Mouse (Mus musculus) testis, adult 2 months (tissue): Measurements from ENCODE around the gene Fkbp5. TPM values are rescaled to one million over a fixed set of nuclear protein-coding genes. Genes with fewer than 3 reads are reported as not detected.

Experiments
- H3K27ac ChIP-seq: fragments of 200-500 bp; 2 replicates; pipeline ENCODE4 v1.5.1; 2012; ENCODE audit warnings: low read depth, low read length; ENCODE audit not compliant: control insufficient read depth, insufficient read depth
- H3K27me3 ChIP-seq: fragments of 200-500 bp; 2 replicates; pipeline ENCODE4 v1.6.1; 2012; ENCODE audit warnings: mild to moderate bottlenecking, low read length, moderate library complexity; ENCODE audit not compliant: control insufficient read depth, insufficient read depth
- H3K36me3 ChIP-seq: fragments of 200-500 bp; 2 replicates; pipeline ENCODE4 v1.6.1; 2012; ENCODE audit warnings: mild to moderate bottlenecking, low read length; ENCODE audit not compliant: control insufficient read depth, insufficient read depth
- H3K4me1 ChIP-seq: fragments of 200-500 bp; 2 replicates; pipeline ENCODE4 v1.6.1; 2012; ENCODE audit warnings: low read length; ENCODE audit not compliant: control insufficient read depth, insufficient read depth
- H3K4me3 ChIP-seq: fragments of 200-500 bp; 2 replicates; pipeline ENCODE4 v1.5.1; 2012; ENCODE audit warnings: low read depth, mild to moderate bottlenecking, low read length, moderate library complexity, mixed read lengths; ENCODE audit not compliant: control insufficient read depth
- CTCF ChIP-seq: fragments of 200-500 bp; IDR thresholded peaks from 2 replicates; pipeline ENCODE4 v1.5.1; 2012; ENCODE audit warnings: low read depth, mild to moderate bottlenecking, inconsistent platforms, low read length, moderate library complexity; ENCODE audit not compliant: control insufficient read depth, insufficient read depth, insufficient replicate concordance
- POLR2A ChIP-seq: fragments of 200-500 bp; IDR thresholded peaks from 2 replicates; pipeline ENCODE4 v1.6.1; 2012; ENCODE audit warnings: low read depth, mild to moderate bottlenecking, inconsistent platforms, low read length, moderate library complexity; ENCODE audit not compliant: control insufficient read depth
- polyA plus RNA-seq: library from polyadenylated mRNA; depleted of rRNA; stranded (reverse); fragments of >200 nt; gene quantifications from 2 replicates; pipeline ENCODE4 v1.2.3, GENCODE M21; 2012

Fkbp5 gene
- polyA plus RNA-seq, 1 experiment = 19.8 TPM

DNA sequence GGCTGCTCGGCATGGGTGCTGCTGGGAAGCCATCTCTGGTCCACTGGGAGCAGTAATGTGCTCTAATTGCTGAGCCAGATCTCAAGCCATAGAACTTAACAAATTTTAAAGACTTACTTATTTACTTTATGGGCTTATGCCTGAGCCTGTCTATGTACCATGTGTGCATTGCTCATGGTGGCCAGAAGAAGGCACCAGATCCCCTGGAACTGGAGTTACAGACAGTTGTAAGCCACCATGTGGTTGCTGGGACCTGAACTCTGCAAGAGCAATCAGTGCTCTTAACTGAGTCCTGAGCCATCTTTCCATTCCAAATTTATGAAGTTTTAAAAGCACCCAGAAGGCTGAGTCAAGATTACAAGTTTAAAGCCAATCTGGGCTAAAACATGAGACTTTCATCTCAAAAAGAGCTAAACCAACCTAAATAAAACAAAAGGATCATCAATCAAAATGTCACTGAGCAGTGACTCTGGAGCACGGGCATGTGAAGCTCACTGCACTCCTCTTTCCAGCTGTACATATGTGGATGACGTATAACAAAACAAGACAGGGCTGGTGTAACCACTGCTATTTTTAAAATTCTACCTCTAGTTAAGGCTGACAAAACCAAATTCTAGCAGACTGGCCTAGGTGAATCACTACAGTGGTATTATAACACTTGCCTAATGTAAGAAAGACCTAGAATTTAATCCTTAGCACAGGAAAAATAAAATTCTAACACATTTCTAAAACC is 41.6 kb downstream of the Fkbp5 start:
- no peak overlapping the region for H3K4me3 ChIP-seq
- TF ChIP-seq CTCF = no peak
- no peaks in the 10 kb centered on the region for H3K36me3 ChIP-seq
- no peak overlapping the region for H3K27ac ChIP-seq
- no peaks in the 10 kb centered on the region for H3K4me1 ChIP-seq
- H3K27me3 ChIP-seq = no peaks in the 10 kb centered on the region

GRCm38 (mm10) chr17:28472696-28473095 is 44.6 kb downstream of the Fkbp5 start:
- TF ChIP-seq POLR2A = no peak
- TF ChIP-seq CTCF = no peak
- Histone ChIP-seq H3K4me3 (no peak overlapping the region), H3K36me3 (no peaks in the 10 kb centered on the region), H3K4me1 (no peaks in the 10 kb centered on the region), H3K27me3 (no peaks in the 10 kb centered on the region), H3K27ac (no peak overlapping the region)

DNA sequence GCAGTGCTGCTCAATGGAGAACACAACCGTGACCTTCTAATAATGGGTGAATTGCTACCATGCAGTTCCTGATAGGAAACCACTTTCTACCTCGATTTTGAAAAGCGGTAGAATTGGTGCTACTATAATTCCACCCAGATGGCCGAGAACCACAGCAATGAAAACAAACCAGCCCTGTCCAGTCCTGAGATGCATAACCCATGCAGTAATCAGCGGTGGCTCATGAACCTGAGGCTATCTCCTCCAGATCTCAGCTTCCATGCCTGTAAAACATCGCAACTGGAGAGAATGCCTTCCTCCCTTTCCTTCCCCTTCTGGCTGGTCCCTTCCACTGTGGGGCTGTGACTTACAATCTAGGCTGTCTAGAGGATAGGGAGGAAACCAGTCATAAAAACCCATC is 46.5 kb downstream of the Fkbp5 start:
- Histone ChIP-seq H3K27ac (no peak overlapping the region), H3K4me1 (no peaks in the 10 kb centered on the region), H3K27me3 (no peaks in the 10 kb centered on the region), H3K36me3 (no peaks in the 10 kb centered on the region), H3K4me3 (no peak overlapping the region)
- TF ChIP-seq POLR2A (no peak), CTCF (no peak)

GRCm38 (mm10) chr17:28467749-28468148 is 49.6 kb downstream of the Fkbp5 start:
- no peak for TF ChIP-seq CTCF
- no peak for TF ChIP-seq POLR2A
- Histone ChIP-seq H3K27ac (no peak overlapping the region), H3K4me3 (no peak overlapping the region), H3K4me1 (peaks cover 2% of the 10 kb centered on the region; the same call in 1 of the 2 replicates), H3K27me3 (no peaks in the 10 kb centered on the region), H3K36me3 (no peaks in the 10 kb centered on the region)

- Histone ChIP-seq H3K36me3 (no peaks in the 10 kb centered on the region), H3K4me1 (peaks cover 2% of the 10 kb centered on the region; the same call in 1 of the 2 replicates), H3K27ac (no peak overlapping the region), H3K4me3 (no peak overlapping the region), H3K27me3 (no peaks in the 10 kb centered on the region)
- TF ChIP-seq CTCF (no peak), POLR2A (no peak)
These were observed 51.4 kb downstream of the Fkbp5 start for GRCm38 (mm10) chr17:28465968-28466367.

DNA sequence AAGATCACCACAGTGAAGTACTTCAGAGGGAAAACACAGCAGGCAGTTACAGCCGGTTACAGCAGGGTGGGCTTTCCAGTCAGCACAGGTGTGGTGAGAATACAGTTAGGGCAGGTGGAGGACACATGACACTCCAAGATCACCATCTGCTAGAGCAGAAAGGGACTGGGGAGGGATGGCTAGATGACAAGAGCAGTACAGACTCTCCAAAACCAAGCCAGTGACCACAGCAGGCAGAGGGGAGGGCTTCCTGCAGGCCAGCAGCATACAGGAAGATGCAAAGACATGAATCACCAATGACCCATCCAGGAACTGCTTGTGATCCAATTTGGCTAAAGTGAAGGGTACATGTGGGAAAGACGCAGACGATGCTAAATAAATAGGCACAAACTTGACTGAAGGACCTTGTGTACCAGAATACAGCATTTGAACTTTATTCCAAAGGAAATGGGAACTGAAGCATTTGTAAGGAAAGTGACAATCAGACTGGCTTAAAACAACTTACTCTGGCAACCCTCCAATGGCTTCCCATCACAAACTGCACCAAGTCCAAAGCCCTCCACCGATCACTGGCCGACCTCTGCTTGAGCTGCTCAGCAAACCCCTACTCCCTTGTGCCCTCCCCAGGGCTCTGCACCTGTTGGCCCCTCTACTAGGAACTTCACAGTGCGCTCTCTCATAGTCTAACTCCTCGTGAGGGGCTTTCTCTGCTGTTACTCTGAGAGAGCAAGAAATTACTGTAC is 53.5 kb downstream of the Fkbp5 start:
- no peaks in the 10 kb centered on the region for H3K36me3 ChIP-seq
- no peaks in the 10 kb centered on the region for H3K27me3 ChIP-seq
- H3K27ac ChIP-seq = no peak overlapping the region
- no peak for TF ChIP-seq POLR2A
- TF ChIP-seq CTCF = no peak
- peaks cover 2% of the 10 kb centered on the region; the same call in 1 of the 2 replicates for H3K4me1 ChIP-seq
- no peak overlapping the region for H3K4me3 ChIP-seq

- H3K27ac ChIP-seq = no peak overlapping the region
- H3K4me3 ChIP-seq = no peak overlapping the region
- no peak for TF ChIP-seq POLR2A
- no peak for TF ChIP-seq CTCF
- H3K4me1 ChIP-seq = peaks cover 2% of the 10 kb centered on the region; the same call in 1 of the 2 replicates
- no peaks in the 10 kb centered on the region for H3K36me3 ChIP-seq
- no peaks in the 10 kb centered on the region for H3K27me3 ChIP-seq
These were observed 56.9 kb downstream of the Fkbp5 start for GRCm38 (mm10) chr17:28460388-28460787.
